Mouse (Mus musculus) olfactory bulb, adult 2 months (tissue): ENCODE results near the gene Klb. TPM values are rescaled to one million over a fixed set of nuclear protein-coding genes. Genes with fewer than 3 reads are reported as not detected.

ENCODE experiments used
- H3K27ac ChIP-seq: fragments of 200-500 bp; 2 replicates; pipeline ENCODE4 v1.5.1; 2012; ENCODE audit warnings: low read depth, low read length; ENCODE audit not compliant: insufficient read depth
- H3K4me1 ChIP-seq: fragments of 200-500 bp; 2 replicates; pipeline ENCODE4 v1.6.1; 2012; ENCODE audit warnings: low read length; ENCODE audit not compliant: control insufficient read depth, insufficient read depth
- H3K4me3 ChIP-seq: fragments of 200-500 bp; 2 replicates; pipeline ENCODE4 v1.5.1; 2012; ENCODE audit warnings: mild to moderate bottlenecking, low read depth, low read length, moderate library complexity; ENCODE audit not compliant: insufficient read depth
- CTCF ChIP-seq: fragments of 200-500 bp; IDR thresholded peaks from 2 replicates; pipeline ENCODE4 v1.5.1; 2012; ENCODE audit warnings: low read depth, mild to moderate bottlenecking, low read length, moderate library complexity; ENCODE audit not compliant: insufficient read depth
- POLR2A ChIP-seq: fragments of 200-500 bp; IDR thresholded peaks from 2 replicates; pipeline ENCODE4 v1.6.1; 2012; ENCODE audit warnings: mild to moderate bottlenecking, low read depth, low read length, moderate library complexity; ENCODE audit not compliant: insufficient read depth
- WGBS: fragments of 180-500 bp; shearing (Covaris S2); methylation state at CpG from one replicate; pipeline ENCODE4 v1.1.7; 2018; 5-methylcytosine and 5-hydroxymethylcytosine counted together
- polyA plus RNA-seq: library from polyadenylated mRNA; stranded (reverse); fragments of >200 nt; gene quantifications from 2 replicates; pipeline ENCODE4 v1.2.4, GENCODE M21; 2012; ENCODE audit warnings: low replicate concordance; ENCODE audit not compliant: missing spikeins, insufficient read depth, insufficient read length

Gene Klb
- polyA plus RNA-seq, 1 experiment, result not detected

DNA sequence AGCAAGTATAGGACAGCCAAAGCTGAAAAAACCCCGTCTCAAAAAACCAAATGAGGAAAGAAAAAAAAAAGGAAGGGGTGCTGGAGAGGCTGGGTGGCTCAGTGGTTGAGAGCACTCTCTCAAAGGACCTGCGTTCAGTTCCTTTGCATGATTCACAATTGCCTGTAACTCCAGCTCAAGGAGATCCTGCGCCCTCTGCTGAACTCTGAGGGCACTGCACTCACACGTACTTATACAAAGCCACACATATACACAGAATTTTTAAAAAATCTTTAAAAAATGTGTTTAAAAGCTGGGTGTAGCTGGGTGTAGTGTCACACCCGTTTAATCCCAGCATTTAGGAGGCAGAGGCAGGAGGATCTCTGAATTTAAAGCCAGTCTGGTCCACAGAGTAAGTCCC lies 6.9 kb downstream of the Klb start:
- H3K4me3 ChIP-seq, result no peak overlapping the region
- H3K27ac ChIP-seq, result no peak overlapping the region
- H3K4me1 ChIP-seq, result no peaks in the 10 kb centered on the region
- WGBS, result 80% methylated on average over 5 of the region's 5 CpGs
- TF ChIP-seq CTCF (no peak), POLR2A (no peak)

DNA sequence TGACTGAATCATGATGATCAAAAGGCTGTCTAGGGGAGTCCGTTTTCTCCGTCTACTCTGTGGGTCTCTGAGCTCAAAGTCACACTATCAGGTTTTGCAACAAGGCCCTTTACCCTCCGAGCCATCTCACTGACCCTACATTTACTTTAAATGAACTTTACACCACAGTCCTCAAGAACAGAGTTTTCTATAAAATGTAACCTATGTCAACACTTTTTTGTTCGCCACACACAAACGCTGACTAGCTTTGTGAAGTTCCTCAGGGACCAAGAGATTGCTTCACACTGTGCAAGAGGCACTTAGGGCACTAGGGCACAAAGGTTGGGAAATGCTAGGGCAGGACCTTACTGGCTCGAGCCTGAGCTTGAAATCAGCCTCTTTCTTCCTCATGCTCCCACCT lies 8.7 kb downstream of the Klb start:
- WGBS, result 92% methylated on average over 6 of the region's 6 CpGs
- TF ChIP-seq CTCF, result no peak
- TF ChIP-seq POLR2A, result no peak
- Histone ChIP-seq H3K4me3 (no peak overlapping the region), H3K4me1 (no peaks in the 10 kb centered on the region), H3K27ac (no peak overlapping the region)

DNA sequence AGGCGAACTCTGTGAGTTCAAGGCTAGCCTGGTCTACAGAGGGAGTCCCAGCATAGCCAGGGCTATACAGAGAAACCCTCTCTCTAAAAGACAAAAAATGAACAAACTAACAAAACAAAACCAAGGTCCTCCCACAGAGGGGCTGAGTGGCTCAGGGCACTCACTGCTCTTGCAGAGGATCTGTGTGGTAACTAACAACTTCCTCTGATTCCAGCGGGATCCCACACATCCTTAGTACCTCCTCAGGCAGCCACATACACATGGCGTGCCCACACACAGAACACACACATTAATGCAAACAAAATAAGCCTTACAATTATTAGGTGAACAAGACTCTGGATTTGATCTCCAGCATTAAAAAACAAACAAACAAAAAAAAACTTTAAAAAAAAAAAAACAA lies 9.7 kb downstream of the Klb start:
- Histone ChIP-seq H3K4me1 (no peaks in the 10 kb centered on the region), H3K27ac (no peak overlapping the region), H3K4me3 (no peak overlapping the region)
- 78% methylated on average over 3 of the region's 3 CpGs for WGBS
- TF ChIP-seq POLR2A (no peak), CTCF (no peak)

DNA sequence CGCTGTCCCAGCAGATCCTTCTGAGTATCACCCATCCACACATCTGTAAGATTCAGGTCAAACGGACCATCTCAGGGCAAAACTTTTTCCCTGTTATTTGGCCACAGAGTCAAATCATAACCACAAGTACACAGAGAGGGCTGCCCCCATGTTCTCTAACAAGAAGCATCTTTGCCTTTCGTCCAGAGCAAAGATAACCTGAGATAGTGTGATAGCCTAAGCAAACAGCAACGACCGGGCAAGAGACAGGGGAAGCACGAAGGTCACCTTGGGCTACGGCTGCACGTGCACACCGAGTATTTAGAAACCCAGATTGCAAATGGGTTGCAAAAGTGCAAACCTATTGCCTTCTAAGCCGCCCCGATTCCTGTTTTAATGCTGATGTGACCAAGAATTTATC lies 19.7 kb downstream of the Klb start:
- Histone ChIP-seq H3K4me3 (no peak overlapping the region), H3K4me1 (no peaks in the 10 kb centered on the region), H3K27ac (no peak overlapping the region)
- no peak for TF ChIP-seq CTCF
- no peak for TF ChIP-seq POLR2A
- 92% methylated on average over 11 of the region's 11 CpGs for WGBS

DNA sequence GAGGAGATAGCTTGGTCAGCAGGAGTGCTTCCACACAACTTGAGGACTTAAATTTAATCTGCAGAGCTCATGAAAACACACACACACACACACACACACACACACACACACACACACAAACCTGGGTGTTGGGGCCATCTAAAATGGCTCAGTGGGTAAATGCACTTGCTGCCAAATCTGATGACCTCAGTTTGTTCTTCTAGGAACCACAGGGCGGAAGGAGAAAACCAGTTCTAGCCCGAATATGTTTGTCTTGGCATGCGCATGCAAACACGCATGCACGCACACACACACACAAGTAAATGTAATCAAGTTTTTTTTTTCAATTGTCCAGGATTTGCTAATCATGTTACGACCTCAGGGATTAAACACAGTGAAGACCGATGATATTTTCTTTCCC lies 23.4 kb downstream of the Klb start:
- WGBS, result 89% methylated on average over 7 of the region's 7 CpGs
- no peak for TF ChIP-seq CTCF
- no peak for TF ChIP-seq POLR2A
- Histone ChIP-seq H3K4me1 (no peaks in the 10 kb centered on the region), H3K4me3 (no peak overlapping the region), H3K27ac (no peak overlapping the region)

DNA sequence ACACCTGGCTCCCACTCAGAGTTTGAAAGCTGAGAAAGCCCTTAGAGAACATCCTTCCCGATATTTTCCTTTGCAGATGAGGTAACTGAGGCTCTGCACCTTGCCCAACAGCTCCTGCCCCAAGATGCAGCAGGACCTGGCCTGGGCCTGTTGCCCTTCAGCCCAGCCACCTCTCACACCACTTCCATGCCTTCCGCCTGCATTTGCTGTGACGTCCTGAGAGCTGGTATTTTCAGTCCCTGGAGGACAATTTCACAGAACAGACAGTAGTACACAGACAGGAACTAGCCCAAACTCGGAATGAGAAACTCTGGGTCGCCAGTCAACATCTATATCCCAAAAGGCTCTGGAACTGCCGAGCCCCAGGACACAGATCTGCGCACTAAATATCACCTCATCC lies 26.6 kb downstream of the Klb start:
- 85% methylated on average over 7 of the region's 7 CpGs for WGBS
- no peak for TF ChIP-seq CTCF
- no peak for TF ChIP-seq POLR2A
- H3K4me1 ChIP-seq, result no peaks in the 10 kb centered on the region
- H3K4me3 ChIP-seq, result no peak overlapping the region
- no peak overlapping the region for H3K27ac ChIP-seq

DNA sequence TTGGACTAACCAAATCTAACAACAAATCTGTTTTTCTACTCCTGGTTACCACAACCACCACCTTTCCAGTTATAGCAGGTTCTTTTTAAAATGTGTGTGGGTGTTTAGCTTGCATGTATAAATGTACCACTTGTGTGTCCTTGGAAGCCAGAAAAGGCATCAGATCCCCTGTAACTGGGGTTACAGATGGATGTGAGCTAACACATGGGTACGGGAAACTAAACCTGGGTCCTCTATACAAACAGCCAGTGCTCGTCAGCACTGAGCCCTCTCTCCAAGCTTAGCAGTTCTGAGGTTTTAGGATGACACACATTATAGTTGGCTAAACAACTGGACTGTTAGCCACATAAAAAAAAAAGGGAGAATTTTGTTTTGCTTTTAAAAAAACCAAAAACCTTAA lies 37.6 kb downstream of the Klb start:
- Histone ChIP-seq H3K27ac (no peak overlapping the region), H3K4me3 (no peak overlapping the region), H3K4me1 (peaks cover 8% of the 10 kb centered on the region; the same call in 1 of the 2 replicates)
- 59% methylated on average over 2 of the region's 2 CpGs for WGBS
- TF ChIP-seq POLR2A, result no peak
- TF ChIP-seq CTCF, result no peak

DNA sequence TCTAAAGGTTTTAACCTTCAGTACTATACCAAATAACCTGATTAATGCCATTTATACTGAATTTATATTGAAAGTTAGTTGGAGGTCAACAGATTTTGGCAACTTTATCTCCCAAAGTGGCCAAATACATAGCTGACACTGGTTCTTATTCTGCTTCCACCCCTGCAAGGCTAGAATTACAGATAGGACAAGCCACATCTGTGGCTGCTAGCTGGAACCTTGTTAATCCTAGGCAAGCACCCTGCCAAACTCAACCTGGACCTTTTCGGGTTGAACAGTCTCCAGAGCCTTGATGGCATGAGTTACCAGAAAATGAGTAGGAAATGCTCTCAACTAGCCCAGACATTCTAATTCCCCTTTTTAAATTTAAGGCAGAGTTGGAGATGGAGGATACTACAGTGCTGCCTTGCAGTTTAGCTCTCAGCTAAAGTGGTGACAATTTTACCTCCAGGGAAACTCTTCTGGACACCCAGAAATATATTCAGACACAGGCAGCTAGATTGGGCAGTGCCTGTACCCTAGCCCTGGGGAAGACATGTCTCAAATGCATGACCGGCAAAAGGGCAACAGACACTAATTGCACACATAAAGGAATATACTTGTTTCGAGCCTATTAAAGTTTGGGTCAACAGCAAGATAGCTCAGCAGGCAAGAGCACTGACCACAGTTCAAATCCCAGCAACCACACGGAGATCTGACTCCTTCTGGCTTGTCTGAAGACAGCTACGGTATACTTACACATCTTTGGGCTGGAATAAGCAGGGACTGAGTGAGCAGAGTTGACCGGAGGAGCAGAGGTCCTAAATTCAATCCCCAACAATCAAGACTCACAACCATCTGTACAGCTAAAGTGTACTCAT lies 39.1 kb downstream of the Klb start:
- TF ChIP-seq CTCF (no peak), POLR2A (no peak)
- peaks cover 8% of the 10 kb centered on the region; the same call in 1 of the 2 replicates for H3K4me1 ChIP-seq
- H3K27ac ChIP-seq, result no peak overlapping the region
- no peak overlapping the region for H3K4me3 ChIP-seq
- WGBS, result 80% methylated on average over 6 of the region's 6 CpGs

DNA sequence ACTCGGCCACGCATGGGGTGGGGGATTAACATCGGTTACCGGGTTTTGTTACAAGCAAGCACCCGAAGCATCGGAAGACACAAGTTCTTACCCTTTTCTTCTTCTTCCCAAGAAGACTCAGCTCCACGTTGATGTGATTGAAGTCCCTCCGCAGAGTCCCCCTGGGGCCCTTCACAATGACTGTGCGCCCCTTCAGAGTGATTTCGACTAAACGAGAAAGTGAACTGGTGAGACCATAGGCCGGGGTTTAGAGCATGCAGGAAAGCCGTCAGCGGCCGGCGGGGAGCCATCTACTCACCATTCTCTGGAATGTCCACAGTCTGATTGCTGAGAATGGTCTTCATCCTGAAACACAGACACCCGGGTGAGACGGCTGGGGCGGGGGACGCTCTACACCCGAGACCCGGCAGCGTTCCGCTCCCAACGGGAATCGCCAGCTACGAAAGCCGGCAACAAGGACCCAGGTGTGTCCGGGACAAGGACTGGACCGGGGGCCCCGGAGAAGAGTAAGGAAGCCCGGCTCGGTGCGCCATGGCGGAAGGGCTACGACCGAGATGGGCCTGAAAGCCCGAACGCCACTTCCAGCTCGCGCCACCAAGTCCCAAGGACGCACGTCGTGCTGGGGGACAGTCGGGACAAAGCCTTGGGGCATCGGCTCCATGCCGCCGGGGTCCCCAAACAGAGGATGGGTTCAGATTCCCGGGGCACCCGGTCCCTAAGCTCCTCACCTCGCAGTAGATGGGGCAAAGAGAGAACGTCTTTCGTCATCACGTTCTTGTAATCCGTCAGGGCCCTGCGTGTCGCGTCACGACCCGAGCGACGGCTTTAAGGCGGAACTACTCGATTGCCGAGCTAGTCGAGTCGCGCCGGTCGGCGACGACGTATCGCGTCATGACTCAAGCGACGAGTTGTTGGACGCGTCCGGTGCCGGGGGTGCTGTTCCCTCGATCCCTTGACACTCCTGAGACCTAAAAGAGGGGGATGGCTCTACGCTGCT lies 42.8 kb downstream of the Klb start, which contains the start of the genes Rpl9 and Lias:
Gene Rpl9, minus strand, starts transcription at position 797 of the 997 bp plus-strand sequence.
Gene Lias, plus strand, starts transcription at position 850 of the 997 bp plus-strand sequence.
- no peak for TF ChIP-seq CTCF
- TF ChIP-seq POLR2A, result peak; percentile 94
- Histone ChIP-seq H3K27ac (peak within 1 kb of the TSS; percentile 91), H3K4me1 (peaks cover 8% of the 10 kb centered on the region; the same call in 1 of the 2 replicates), H3K4me3 (peak within 1 kb of the TSS; percentile 66)
- WGBS, result under 1% methylated on average over 83 of the region's 83 CpGs
